Mouse (Mus musculus) hindbrain, embryonic 15.5 days (tissue): ENCODE results near the gene Lrrn2. TPM values are rescaled to one million over a fixed set of nuclear protein-coding genes. Genes with fewer than 3 reads are reported as not detected.

Experiments
- ATAC-seq: fragments of 200-750 bp; cut with Nextera tagmentation; 2 replicates; pipeline ENCODE4 v1.8.0; 2017; ENCODE audit warnings: low read depth, moderate number of reproducible peaks, moderate TSS enrichment; ENCODE audit not compliant: low FRiP score
- H3K27ac ChIP-seq: fragments of 300-500 bp; sonication (generic); replicated peaks from 2 replicates; pipeline ENCODE4 v1.5.1; 2015; ENCODE audit warnings: mild to moderate bottlenecking, inconsistent platforms
- H3K27me3 ChIP-seq: fragments of 300-500 bp; sonication (generic); 2 replicates; pipeline ENCODE4 v1.6.1; 2015; ENCODE audit warnings: control low read depth, inconsistent platforms
- H3K36me3 ChIP-seq: fragments of 300-500 bp; sonication (generic); 2 replicates; pipeline ENCODE4 v1.6.1; 2015; ENCODE audit warnings: control low read depth, inconsistent platforms
- H3K4me1 ChIP-seq: fragments of 300-500 bp; sonication (generic); replicated peaks from 2 replicates; pipeline ENCODE4 v1.6.1; 2015; ENCODE audit warnings: control low read depth, inconsistent platforms
- H3K4me2 ChIP-seq: fragments of 300-500 bp; sonication (generic); 2 replicates; pipeline ENCODE4 v1.6.1; 2015; ENCODE audit warnings: moderate library complexity, mild to moderate bottlenecking, inconsistent platforms
- H3K4me3 ChIP-seq: fragments of 300-500 bp; sonication (generic); 2 replicates; pipeline ENCODE4 v1.5.1; 2015; ENCODE audit warnings: mild to moderate bottlenecking, inconsistent platforms
- H3K9ac ChIP-seq: fragments of 300-500 bp; sonication (generic); 2 replicates; pipeline ENCODE4 v1.6.1; 2015; ENCODE audit warnings: inconsistent platforms
- H3K9me3 ChIP-seq: fragments of 300-500 bp; sonication (generic); 2 replicates; pipeline ENCODE4 v1.6.1; 2016; ENCODE audit warnings: control low read depth, inconsistent platforms
- WGBS: fragments of 180-500 bp; shearing (Covaris S2); methylation state at CpG from one replicate; pipeline ENCODE4 v1.1.7; 2015; 5-methylcytosine and 5-hydroxymethylcytosine counted together
- polyA plus RNA-seq: library from polyadenylated mRNA; unstranded; fragments of >200 nt; fragmentation: Nextera tagmentation; extraction: Ambion mirVana; gene quantifications from 2 replicates; pipeline ENCODE4 v1.2.1, GENCODE M21; 2015

Lrrn2 gene
- polyA plus RNA-seq, 1 experiment from 2014 or later = 58.4 TPM

DNA sequence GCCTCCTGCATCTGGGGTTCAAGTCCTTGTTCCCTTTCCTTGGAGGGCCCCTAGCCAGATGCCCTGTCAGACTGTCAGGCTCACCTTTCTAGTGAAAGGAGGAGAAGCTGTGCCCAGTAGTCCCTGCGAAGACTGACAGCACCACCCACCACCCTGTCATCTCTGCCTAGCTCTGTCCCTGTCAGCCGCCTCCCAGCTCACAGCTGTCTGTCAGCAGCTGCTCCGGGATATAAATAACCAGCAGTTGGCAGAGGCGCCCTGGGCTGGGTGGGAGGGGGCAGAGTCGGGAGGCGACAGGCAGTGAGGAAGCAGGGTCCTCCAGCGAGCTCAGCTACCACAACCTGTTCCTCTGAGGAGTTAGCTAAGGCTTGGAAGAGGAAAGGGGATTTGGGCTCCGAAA is 26.8 kb upstream of the Lrrn2 start:
- ATAC-seq = no peak
- Histone ChIP-seq H3K4me3 (no peak overlapping the region), H3K4me2 (no peak overlapping the region), H3K27ac (no peak overlapping the region), H3K4me1 (peaks cover 14% of the 10 kb centered on the region), H3K9me3 (no peaks in the 10 kb centered on the region), H3K27me3 (no peaks in the 10 kb centered on the region), H3K36me3 (no peaks in the 10 kb centered on the region), H3K9ac (no peak overlapping the region)
- WGBS = 28% methylated on average over 8 of the region's 8 CpGs

DNA sequence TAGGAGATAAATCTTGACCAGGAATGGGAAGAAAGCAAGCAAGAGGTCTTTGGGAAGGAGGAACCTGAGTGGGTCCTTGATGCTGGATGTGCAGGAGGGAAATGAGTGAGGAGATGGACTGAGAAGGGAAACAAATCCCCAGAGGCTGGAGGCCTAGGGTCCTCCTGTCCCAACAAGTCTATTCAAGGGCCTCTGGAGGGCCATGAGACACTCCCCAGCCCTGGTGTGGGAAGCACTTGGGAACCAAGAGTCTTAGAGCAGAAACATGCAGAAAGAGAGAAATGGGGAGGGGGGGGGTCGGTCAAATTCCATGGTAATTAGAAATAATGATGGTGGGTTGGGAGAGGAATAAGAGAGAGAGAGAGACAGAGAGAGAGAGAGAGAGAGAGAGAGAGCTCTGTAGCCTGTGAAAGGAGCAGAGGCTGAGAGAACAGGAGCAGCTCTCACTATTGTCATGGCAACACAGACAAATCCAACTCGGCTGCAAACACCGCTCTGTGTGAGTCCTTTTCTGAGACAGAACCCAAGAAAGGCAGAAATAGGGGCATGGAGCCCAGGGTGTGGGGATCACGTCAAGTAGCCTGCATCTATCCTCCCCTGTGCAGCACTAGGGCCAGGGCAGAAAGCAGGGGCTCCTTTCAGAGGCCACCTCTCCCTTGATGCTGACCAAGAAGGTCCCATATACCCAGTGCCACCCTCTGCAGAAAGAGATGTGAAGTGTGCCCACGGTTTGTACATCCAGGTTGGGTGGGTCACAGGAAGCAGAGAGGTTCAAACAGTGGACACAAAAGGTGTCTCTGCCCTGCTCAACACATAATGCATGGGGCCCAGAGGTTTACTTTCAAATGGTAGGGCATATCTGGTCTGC is 21.3 kb upstream of the Lrrn2 start:
- Histone ChIP-seq H3K9me3 (no peaks in the 10 kb centered on the region), H3K4me2 (no peak overlapping the region), H3K27ac (peak overlapping the region; percentile 65), H3K27me3 (no peaks in the 10 kb centered on the region), H3K4me1 (peaks cover 19% of the 10 kb centered on the region), H3K9ac (no peak overlapping the region), H3K36me3 (no peaks in the 10 kb centered on the region), H3K4me3 (no peak overlapping the region)
- WGBS = 27% methylated on average over 5 of the region's 5 CpGs
- ATAC-seq = peak; percentile 93

DNA sequence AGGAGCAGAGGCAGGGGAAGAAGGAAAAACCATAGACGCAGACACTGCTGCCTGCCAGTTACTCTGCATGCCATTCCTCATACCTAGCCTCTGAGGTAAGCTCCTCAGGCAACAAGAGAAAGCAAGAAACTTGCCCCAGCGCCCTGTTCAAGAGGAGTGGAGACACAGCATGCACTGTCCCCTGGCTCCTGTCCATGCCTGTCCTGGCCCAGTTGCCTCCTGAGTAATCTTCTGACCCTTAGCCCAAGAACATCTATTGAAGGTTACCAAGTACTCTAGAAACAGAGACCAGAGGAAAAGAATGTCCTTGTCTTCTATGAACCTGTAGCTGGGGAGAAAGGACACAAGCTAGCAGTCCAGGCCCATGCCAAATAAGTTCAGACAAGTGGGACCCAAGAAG is 15.9 kb upstream of the Lrrn2 start:
- Histone ChIP-seq H3K4me2 (no peak overlapping the region), H3K9ac (no peak overlapping the region), H3K9me3 (no peaks in the 10 kb centered on the region), H3K4me3 (no peak overlapping the region), H3K27me3 (no peaks in the 10 kb centered on the region), H3K36me3 (no peaks in the 10 kb centered on the region), H3K27ac (no peak overlapping the region), H3K4me1 (peaks cover 5% of the 10 kb centered on the region)
- WGBS = 85% methylated on average over 2 of the region's 2 CpGs
- no peak for ATAC-seq

DNA sequence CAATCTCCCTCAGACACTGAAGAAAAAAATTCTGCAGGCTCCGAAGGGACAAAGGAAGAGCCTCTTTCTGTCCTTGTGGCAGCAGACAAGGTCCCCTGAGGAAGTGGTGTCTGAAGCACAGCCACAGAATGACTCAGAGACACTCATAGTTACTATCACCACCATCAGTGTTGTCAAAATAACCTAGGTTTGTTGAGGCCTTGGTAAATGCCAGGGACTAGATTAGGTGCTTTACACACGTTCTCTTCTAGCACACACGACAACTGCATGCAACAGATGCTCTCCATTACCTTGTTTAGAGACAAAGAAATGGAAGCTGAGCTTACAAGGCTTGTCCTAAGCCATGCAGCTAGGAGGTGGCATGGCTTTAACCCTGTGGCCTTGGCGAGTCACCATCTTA is 14.5 kb upstream of the Lrrn2 start:
- Histone ChIP-seq H3K27ac (no peak overlapping the region), H3K36me3 (no peaks in the 10 kb centered on the region)
- WGBS = 88% methylated on average over 4 of the region's 4 CpGs

DNA sequence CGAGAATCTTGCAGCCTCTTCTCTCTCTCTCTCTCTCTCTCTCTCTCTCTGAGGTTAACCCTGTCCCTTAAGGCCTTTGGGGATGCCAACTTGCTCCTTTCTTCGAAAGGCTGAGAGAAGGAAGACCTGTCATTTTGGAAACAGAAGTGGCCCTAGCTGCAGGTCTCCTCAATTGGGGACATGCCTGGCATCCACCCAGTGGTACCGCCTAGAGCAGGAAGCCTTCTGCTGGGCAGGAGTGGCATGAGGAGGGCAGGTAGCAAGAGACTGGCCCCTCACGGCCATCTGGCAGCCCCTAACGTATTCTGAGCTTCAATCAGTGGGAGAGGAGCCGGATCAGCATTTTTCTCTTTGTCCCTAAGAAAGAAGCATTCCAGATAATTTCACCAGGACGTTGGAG is 9.7 kb upstream of the Lrrn2 start:
- no peak overlapping the region for H3K4me3 ChIP-seq
- 44% methylated on average over 7 of the region's 7 CpGs for WGBS
- H3K27ac ChIP-seq = no peak overlapping the region
- no peaks in the 10 kb centered on the region for H3K4me1 ChIP-seq
- no peaks in the 10 kb centered on the region for H3K27me3 ChIP-seq
- no peak for ATAC-seq
- H3K9ac ChIP-seq = no peak overlapping the region
- H3K9me3 ChIP-seq = no peaks in the 10 kb centered on the region
- no peaks in the 10 kb centered on the region for H3K36me3 ChIP-seq
- no peak overlapping the region for H3K4me2 ChIP-seq

More for the DNA sequence above, 14.5 kb upstream of the Lrrn2 start:
- Histone ChIP-seq H3K9ac (no peak overlapping the region), H3K4me1 (no peaks in the 10 kb centered on the region), H3K4me3 (no peak overlapping the region), H3K9me3 (no peaks in the 10 kb centered on the region), H3K27me3 (no peaks in the 10 kb centered on the region), H3K4me2 (no peak overlapping the region)
- ATAC-seq = no peak

DNA sequence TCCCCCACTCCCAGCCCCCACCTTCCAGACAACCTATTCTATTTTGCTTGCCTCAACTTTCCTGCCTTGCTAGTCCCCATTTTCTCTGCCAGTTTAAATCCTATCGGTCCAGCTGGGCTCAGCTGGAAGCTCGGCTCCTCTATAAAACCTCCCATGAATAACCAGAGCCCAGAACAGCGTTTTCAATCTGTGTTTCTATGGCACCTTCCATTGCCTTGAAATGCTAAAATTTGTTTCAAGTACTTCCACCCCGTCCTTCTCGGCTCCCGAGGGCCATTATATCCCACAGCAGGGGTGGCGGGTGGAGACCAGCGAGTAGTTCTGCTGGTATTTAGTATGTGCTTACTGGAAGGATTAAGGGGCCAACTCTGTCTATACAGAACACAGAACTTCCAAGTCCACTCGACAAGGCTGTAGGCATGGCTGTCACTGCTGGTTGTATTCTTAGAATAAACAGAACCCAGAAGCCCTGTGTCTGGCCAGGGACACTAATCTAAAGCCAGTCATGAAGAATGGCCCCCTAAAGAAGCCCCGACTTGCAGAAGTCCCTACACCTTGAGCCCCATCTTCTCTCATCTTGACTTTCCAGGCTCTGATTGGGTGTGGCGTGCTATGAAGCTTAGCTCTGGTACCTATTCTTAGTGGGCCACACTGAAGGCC is 992 bp upstream of the Lrrn2 start:
- H3K4me3 ChIP-seq = no peak overlapping the region
- H3K27me3 ChIP-seq = no peaks in the 10 kb centered on the region
- no peaks in the 10 kb centered on the region for H3K36me3 ChIP-seq
- no peak for ATAC-seq
- H3K4me1 ChIP-seq = peaks cover 40% of the 10 kb centered on the region
- H3K9me3 ChIP-seq = no peaks in the 10 kb centered on the region
- no peak overlapping the region for H3K9ac ChIP-seq
- 19% methylated on average over 11 of the region's 11 CpGs for WGBS
- H3K4me2 ChIP-seq = peak overlapping the region; percentile 87
- H3K27ac ChIP-seq = peak overlapping the region; percentile 92

DNA sequence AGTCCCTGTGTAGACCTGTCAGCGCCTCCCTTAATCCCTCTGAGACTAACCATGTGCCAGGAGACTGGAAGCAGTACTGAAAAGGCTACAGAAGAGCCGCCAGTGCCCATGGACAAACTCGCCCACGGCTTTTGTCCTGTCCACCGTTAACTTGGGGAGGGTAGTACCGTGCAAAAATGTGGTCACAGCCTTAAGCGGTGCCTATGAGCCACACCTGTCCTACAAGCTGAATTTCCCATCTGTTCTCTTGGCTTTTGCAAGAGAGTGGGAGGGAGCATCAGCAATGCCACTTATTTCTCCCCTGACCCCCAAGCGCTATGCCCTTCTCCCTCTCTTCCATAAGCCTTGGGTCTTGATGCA is 292 bp upstream of the Lrrn2 start:
- H3K4me3 ChIP-seq = peak overlapping the region; percentile 88
- peak overlapping the region; percentile 92 for H3K27ac ChIP-seq
- peak; percentile 24; the same call in 1 of the 2 replicates for ATAC-seq
- no peaks in the 10 kb centered on the region for H3K36me3 ChIP-seq
- no peaks in the 10 kb centered on the region for H3K27me3 ChIP-seq
- 9% methylated on average over 8 of the region's 8 CpGs for WGBS
- peak overlapping the region; percentile 87 for H3K4me2 ChIP-seq
- peaks cover 47% of the 10 kb centered on the region for H3K4me1 ChIP-seq
- H3K9ac ChIP-seq = peak overlapping the region; percentile 90
- no peaks in the 10 kb centered on the region for H3K9me3 ChIP-seq

DNA sequence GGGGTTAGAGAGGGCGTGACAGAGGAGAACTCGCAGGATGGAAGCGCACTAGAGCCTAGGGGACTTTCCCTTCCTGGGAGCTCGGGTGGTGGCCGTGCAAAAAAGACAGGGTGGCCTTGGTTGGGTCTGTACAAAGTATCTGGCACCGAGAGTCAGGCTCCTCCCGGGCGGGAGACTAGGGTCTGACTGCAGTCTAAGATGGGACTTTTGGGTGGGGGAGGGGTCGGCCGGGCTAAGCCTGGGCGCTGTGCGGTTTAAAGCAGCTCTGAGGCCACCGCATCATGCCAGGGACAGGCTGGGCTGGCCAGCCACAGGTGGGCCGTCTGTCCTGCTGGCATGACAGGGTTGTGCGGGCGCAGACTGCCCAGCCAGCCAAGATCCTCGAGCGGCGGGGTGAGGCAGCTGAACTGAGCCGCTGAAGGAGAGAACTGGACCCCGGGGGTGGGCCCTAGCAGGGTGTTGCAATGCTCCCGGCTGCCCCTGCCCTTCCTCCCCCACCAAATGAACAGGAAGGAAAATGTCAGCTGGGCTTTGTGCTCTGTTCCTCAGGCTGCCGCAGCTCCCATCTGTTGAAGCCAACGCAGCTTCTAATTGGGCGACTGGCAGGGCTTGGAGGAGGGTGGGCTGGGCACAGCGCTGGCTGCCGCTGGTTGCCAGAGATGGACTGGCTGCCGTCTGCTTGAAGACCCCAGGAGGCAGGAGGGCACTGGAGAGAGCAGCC is 1.1 kb downstream of the Lrrn2 start:
- peak; percentile 63 for ATAC-seq
- H3K27me3 ChIP-seq = no peaks in the 10 kb centered on the region
- peak overlapping the region; percentile 92 for H3K27ac ChIP-seq
- peak overlapping the region; percentile 90 for H3K9ac ChIP-seq
- H3K36me3 ChIP-seq = no peaks in the 10 kb centered on the region
- H3K4me3 ChIP-seq = peak overlapping the region; percentile 88
- H3K9me3 ChIP-seq = no peaks in the 10 kb centered on the region
- WGBS = 0% methylated on average over 28 of the region's 28 CpGs
- peaks cover 56% of the 10 kb centered on the region for H3K4me1 ChIP-seq
- H3K4me2 ChIP-seq = peak overlapping the region; percentile 87

DNA sequence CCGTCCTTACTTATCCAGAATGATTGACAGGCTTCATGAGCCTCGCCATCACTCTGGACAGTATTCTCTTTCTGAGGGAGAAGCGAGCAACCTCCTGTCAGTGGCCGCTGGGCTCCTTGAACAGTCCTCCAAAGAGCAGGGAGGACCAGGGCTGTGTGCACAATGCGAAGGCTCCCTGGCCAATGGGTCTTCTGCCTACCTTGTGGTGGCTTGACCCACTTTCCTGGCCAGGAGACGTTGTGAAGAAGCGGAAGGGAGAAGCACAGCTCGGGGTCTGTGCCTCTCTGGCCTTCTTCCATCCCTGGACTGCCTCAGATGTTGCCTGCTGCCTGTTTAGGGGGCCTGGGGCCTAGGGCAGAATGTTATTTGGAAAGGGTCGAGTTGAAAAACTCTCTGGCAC is 1.8 kb downstream of the Lrrn2 start:
- whole genome bisulfite sequencing = 26% methylated on average over 9 of the region's 9 CpGs

DNA sequence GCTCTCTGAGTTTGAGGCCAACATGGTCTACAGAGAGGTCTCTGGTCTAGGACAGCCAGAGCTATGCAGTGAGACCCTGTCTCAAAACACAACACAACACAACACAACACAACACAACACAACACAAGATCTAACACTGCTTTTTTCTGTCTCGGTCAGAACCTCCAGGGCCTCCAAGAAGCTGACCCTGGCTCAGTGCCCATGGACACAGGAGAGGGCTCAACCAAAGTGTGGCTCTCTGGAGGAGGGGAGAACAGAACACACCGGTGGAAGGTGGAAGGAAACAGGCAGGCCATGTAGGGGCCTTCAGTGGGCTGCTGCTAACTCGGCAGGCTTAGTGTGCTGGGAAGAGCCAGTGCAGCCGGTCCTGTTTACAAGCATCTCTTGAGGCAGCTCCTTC is 5.6 kb downstream of the Lrrn2 start:
- Histone ChIP-seq H3K36me3 (no peaks in the 10 kb centered on the region), H3K9me3 (no peaks in the 10 kb centered on the region), H3K4me3 (no peak overlapping the region), H3K27ac (no peak overlapping the region), H3K4me1 (peaks cover 75% of the 10 kb centered on the region), H3K9ac (no peak overlapping the region), H3K4me2 (no peak overlapping the region), H3K27me3 (no peaks in the 10 kb centered on the region)
- WGBS = 31% methylated on average over 4 of the region's 4 CpGs
- ATAC-seq = no peak

More for the DNA sequence above, 1.8 kb downstream of the Lrrn2 start:
- Histone ChIP-seq H3K4me1 (peaks cover 63% of the 10 kb centered on the region), H3K4me2 (peak overlapping the region; percentile 87), H3K4me3 (peak overlapping the region; percentile 88), H3K36me3 (no peaks in the 10 kb centered on the region), H3K9me3 (no peaks in the 10 kb centered on the region), H3K9ac (peak overlapping the region; percentile 90), H3K27ac (peak overlapping the region; percentile 92), H3K27me3 (no peaks in the 10 kb centered on the region)
- ATAC-seq = no peak

DNA sequence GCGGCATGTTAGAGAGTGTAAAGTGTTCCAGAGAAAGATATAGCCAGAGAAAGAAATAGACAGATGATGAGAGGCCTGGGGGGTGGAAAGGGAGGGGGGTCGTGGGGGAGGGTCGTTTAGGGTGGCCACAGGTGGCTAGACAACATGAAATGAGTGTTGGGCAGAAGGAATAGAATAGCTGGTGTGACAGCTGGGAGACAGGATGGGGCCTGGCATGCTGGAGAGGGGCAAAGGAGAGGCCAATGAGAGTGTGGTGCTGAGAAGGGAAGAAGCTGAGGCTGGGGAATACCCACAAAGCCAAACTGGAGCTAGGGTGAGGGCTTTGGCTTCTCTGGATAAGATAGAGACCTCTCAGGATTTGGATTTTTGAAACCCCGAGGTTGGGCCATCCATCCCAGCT is 6.6 kb downstream of the Lrrn2 start:
- ATAC-seq = no peak

DNA sequence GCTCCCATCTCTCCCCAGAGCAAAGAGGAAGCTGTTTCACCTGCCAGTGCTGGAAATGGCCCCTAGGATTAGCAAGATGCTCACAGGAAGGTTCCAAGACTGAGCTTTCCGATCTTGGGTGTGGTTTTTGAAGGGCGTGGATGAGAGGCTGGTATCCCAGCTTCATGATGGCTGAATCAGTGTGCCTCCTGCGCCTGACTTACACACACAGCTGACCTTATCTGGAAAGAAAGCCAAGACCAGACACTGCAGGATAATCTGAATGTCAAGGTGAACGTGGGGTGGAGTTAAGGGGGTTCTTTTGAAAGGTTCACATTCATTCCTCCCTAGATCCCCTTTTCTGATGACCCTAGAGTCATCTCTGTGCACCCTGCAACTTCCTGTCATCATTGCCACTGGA is 8.7 kb downstream of the Lrrn2 start:
- H3K4me3 ChIP-seq = no peak overlapping the region
- H3K36me3 ChIP-seq = 0 out of 2 replicates have a peak, but pooled peaks cover 4% of the 10 kb centered on the region
- H3K4me1 ChIP-seq = peaks cover 53% of the 10 kb centered on the region
- no peak overlapping the region for H3K27ac ChIP-seq
- H3K9ac ChIP-seq = no peak overlapping the region
- H3K9me3 ChIP-seq = no peaks in the 10 kb centered on the region
- WGBS = 87% methylated on average over 4 of the region's 4 CpGs
- no peaks in the 10 kb centered on the region for H3K27me3 ChIP-seq
- no peak overlapping the region for H3K4me2 ChIP-seq
- no peak for ATAC-seq

More for the DNA sequence above, 6.6 kb downstream of the Lrrn2 start:
- Histone ChIP-seq H3K9me3 (no peaks in the 10 kb centered on the region), H3K4me1 (peaks cover 73% of the 10 kb centered on the region), H3K27me3 (no peaks in the 10 kb centered on the region), H3K27ac (no peak overlapping the region), H3K36me3 (no peaks in the 10 kb centered on the region), H3K9ac (no peak overlapping the region), H3K4me3 (no peak overlapping the region), H3K4me2 (no peak overlapping the region)
- 56% methylated on average over 4 of the region's 4 CpGs for WGBS
